Mouse (Mus musculus): ENCODE results near the gene Utp20. TPM values are rescaled to one million over a fixed set of nuclear protein-coding genes. Genes with fewer than 3 reads are reported as not detected.
"Not testable (repeated sequence)": the region's sequence is repeated elsewhere in the genome, so short reads cannot be mapped to it uniquely, and the experiment has no call there.

Gene Utp20
- polyA plus RNA-seq, 1 experiment from 2014 or later, result 13.0 TPM

- not testable (repeated sequence) for H3K27ac ChIP-seq; H3K4me1 ChIP-seq; ATAC-seq (ENCODE audit: insufficient number of reproducible peaks, low FRiP score, low TSS enrichment, low read depth); H3K27me3 ChIP-seq; H3K9me3 ChIP-seq
- Histone ChIP-seq H3K36me3 (peaks cover 25% of the 10 kb centered on the region), H3K9ac (peak overlapping the region; percentile 20; the same call in 1 of the 2 replicates), H3K4me2 (peak overlapping the region; percentile 76), H3K4me3 (peak overlapping the region; percentile 94)
- whole genome bisulfite sequencing, result 4% methylated on average over 6 of the region's 6 CpGs
These were observed 323 bp upstream of the Utp20 start for GRCm38 (mm10) chr10:88826947-88827306.

- Histone ChIP-seq H3K4me3 (no peak overlapping the region), H3K27me3 (no peaks in the 10 kb centered on the region), H3K9me3 (no peaks in the 10 kb centered on the region), H3K4me1 (no peaks in the 10 kb centered on the region), H3K4me2 (no peak overlapping the region), H3K27ac (no peak overlapping the region), H3K36me3 (peaks cover 78% of the 10 kb centered on the region), H3K9ac (no peak overlapping the region)
- no peak for ATAC-seq (ENCODE audit: insufficient number of reproducible peaks, low FRiP score, low TSS enrichment, low read depth)
- 93% methylated on average over 5 of the region's 5 CpGs for WGBS
These were observed 9.3 kb downstream of the Utp20 start for GRCm38 (mm10) chr10:88817335-88817734.

DNA sequence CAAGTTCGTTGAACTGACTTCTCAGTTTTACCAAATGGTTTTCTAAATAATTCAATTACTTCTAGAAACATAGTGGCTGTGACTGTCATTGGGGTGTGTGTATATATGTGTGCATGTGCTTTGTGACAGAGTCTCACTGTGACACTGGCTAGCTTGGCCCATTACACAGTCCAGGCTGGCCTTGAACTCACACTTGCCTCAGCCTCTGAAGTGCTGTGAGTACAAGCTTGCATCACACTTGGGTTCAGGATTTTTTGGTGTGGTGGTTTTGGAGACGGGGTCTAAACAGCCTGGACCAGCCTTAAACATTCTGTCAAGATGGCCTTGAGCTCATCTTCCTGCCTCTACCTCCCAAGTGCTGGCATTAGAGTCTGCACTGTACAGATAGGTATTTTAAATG is 11.3 kb downstream of the Utp20 start:
- peaks cover 81% of the 10 kb centered on the region for H3K36me3 ChIP-seq
- WGBS, result 76% methylated on average over 2 of the region's 2 CpGs
- no peak overlapping the region for H3K4me2 ChIP-seq
- H3K4me3 ChIP-seq, result no peak overlapping the region
- ATAC-seq (ENCODE audit: insufficient number of reproducible peaks, low FRiP score, low TSS enrichment, low read depth), result no peak
- no peak overlapping the region for H3K27ac ChIP-seq
- no peaks in the 10 kb centered on the region for H3K27me3 ChIP-seq
- H3K4me1 ChIP-seq, result no peaks in the 10 kb centered on the region
- H3K9ac ChIP-seq, result no peak overlapping the region
- no peaks in the 10 kb centered on the region for H3K9me3 ChIP-seq

DNA sequence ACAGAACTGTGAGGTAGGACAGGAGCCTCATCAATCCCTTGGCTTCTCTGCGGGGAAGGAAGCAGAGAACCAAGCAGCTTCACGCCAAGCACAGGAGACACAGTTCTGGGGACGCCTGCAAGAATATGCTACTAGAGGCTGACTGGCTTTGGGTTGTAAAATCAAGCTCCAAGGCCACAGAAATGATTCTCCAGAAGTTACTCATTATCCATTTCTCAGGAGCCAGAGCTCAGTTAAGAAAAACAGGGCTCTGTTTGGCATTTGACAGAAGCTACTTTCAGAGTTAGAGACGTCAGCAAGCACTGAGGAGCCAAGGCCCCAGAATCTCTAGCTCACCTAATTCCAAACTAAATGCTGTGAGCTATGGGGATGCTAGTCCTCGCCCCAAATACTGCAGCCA is 14.9 kb downstream of the Utp20 start:
- Histone ChIP-seq H3K4me2 (no peak overlapping the region), H3K4me1 (no peaks in the 10 kb centered on the region), H3K27ac (no peak overlapping the region), H3K27me3 (no peaks in the 10 kb centered on the region), H3K36me3 (peaks cover 86% of the 10 kb centered on the region), H3K9me3 (no peaks in the 10 kb centered on the region), H3K9ac (no peak overlapping the region), H3K4me3 (no peak overlapping the region)
- ATAC-seq (ENCODE audit: insufficient number of reproducible peaks, low FRiP score, low TSS enrichment, low read depth), result no peak
- 90% methylated on average over 5 of the region's 5 CpGs for WGBS

DNA sequence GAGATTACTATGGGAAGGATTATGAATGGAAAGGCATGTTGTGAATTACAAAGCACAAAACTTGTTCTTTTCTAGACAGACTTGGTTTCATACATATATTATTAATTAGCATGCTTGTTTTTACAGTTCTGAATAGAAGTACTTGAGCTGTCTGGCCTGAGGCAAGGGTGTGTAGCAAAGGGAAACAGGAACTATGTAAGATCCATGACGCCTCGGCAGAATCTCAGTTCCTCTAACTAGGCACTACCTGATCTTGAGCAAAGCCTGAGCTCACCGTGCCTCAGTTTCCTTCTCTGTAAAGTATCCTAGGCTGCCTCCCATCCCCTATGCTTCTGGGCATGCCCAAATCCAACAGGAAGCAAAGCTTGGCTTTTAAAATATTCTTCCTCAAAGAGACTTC is 24.4 kb downstream of the Utp20 start:
- Histone ChIP-seq H3K4me3 (no peak overlapping the region), H3K9ac (no peak overlapping the region), H3K27me3 (no peaks in the 10 kb centered on the region), H3K4me1 (no peaks in the 10 kb centered on the region), H3K27ac (no peak overlapping the region), H3K9me3 (no peaks in the 10 kb centered on the region), H3K4me2 (no peak overlapping the region), H3K36me3 (peaks cover 63% of the 10 kb centered on the region)
- ATAC-seq (ENCODE audit: insufficient number of reproducible peaks, low FRiP score, low TSS enrichment, low read depth), result no peak
- WGBS, result 75% methylated on average over 3 of the region's 3 CpGs

DNA sequence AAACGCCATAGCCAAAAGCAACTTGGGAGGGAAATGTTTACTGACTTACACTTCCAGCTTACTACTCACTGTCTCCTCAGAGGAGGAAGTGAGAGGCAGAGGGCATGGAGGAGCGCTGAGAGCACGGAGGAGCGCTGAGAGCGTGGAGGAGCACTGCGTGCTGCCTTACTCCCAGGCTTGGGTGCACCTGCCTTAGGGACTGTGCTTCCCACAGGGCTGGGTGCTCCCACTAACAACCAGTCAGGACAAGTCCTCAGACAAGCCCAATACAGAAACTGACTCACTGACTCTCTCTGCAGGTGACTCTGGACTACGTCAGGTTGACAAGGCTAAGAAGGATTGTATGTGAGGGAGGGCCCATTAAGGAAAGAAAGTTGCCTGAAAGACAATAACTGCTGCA is 27.2 kb downstream of the Utp20 start:
- ATAC-seq (ENCODE audit: insufficient number of reproducible peaks, low FRiP score, low TSS enrichment, low read depth), result no peak
- Histone ChIP-seq H3K27ac (no peak overlapping the region), H3K9ac (no peak overlapping the region), H3K4me2 (no peak overlapping the region), H3K4me1 (no peaks in the 10 kb centered on the region), H3K36me3 (peaks cover 64% of the 10 kb centered on the region), H3K9me3 (no peaks in the 10 kb centered on the region), H3K27me3 (no peaks in the 10 kb centered on the region), H3K4me3 (no peak overlapping the region)
- 85% methylated on average over 7 of the region's 7 CpGs for WGBS

DNA sequence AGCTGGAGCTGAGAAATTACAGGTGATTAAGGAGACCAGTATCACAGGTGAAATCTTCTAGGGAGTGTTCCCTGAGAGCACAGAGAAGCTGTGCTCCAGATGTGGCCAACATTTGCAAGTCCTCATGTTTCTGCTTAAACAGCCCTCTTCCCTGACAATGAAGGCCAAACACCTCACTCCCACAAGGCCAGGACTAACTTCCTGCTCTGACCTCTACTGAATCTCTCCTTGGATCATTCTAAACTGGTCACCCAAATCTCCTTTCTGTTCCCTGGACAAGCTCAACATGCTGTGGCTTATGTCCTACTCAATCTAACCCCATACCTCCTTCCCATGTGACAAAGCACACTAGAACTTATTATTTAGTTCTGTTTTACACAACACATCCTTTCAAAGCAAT is 29.2 kb downstream of the Utp20 start:
- ATAC-seq (ENCODE audit: insufficient number of reproducible peaks, low FRiP score, low TSS enrichment, low read depth), result no peak
- Histone ChIP-seq H3K27ac (no peak overlapping the region), H3K27me3 (no peaks in the 10 kb centered on the region), H3K4me1 (no peaks in the 10 kb centered on the region), H3K36me3 (peaks cover 66% of the 10 kb centered on the region), H3K4me2 (no peak overlapping the region), H3K4me3 (no peak overlapping the region), H3K9ac (no peak overlapping the region), H3K9me3 (no peaks in the 10 kb centered on the region)

DNA sequence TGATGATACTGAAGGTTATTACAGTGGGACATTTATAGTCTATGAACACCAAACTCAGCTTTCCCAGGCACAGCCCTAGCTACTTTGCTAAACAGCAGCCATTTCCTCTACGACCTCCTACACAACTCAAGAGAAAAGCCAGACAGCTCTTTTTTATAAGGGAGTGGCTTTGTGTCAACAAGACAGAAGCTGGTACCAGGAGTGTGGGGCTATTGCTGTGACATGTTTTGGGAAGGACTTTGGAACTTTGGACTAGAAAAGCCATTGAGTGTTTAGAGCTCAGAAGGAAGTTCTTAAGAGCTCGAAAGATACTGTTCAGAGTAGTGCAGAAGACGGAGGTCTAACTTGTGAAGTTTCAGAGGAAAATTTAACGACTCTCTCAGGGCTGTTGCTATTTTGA is 29.7 kb downstream of the Utp20 start:
- Histone ChIP-seq H3K27ac (no peak overlapping the region), H3K4me2 (no peak overlapping the region), H3K27me3 (no peaks in the 10 kb centered on the region), H3K36me3 (peaks cover 72% of the 10 kb centered on the region), H3K4me3 (no peak overlapping the region), H3K4me1 (no peaks in the 10 kb centered on the region), H3K9ac (no peak overlapping the region), H3K9me3 (no peaks in the 10 kb centered on the region)
- ATAC-seq (ENCODE audit: insufficient number of reproducible peaks, low FRiP score, low TSS enrichment, low read depth), result no peak
- WGBS, result 84% methylated on average over 4 of the region's 4 CpGs

GRCm38 (mm10) chr10:88795226-88795625 is 31.4 kb downstream of the Utp20 start:
- Histone ChIP-seq H3K27me3 (no peaks in the 10 kb centered on the region), H3K36me3 (peaks cover 74% of the 10 kb centered on the region)
- WGBS, result 88% methylated on average over 7 of the region's 7 CpGs

DNA sequence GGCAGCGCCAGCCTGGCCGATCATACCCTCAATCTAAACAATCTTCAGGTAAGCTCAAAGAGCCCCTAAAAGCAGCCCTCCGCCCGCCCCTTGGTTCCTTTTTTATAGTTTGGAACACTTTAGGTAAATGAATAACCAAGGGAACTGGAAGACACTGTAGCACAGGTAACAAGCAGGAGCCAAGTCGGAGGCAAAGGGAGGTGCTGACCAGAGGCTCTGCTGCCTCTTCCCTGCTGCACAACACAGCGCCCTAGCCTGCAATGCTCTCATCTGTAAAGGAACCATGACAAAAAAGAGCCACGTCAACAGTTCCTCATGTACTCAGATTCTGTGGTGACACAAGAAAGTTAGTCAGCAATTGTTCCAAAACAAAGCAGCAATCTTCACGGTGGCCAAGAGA is 32.0 kb downstream of the Utp20 start:
- H3K27me3 ChIP-seq, result no peaks in the 10 kb centered on the region
- no peak overlapping the region for H3K4me3 ChIP-seq
- ATAC-seq (ENCODE audit: insufficient number of reproducible peaks, low FRiP score, low TSS enrichment, low read depth), result no peak
- no peaks in the 10 kb centered on the region for H3K4me1 ChIP-seq
- H3K9me3 ChIP-seq, result no peaks in the 10 kb centered on the region
- WGBS, result 90% methylated on average over 8 of the region's 8 CpGs
- peaks cover 68% of the 10 kb centered on the region for H3K36me3 ChIP-seq
- H3K9ac ChIP-seq, result no peak overlapping the region
- H3K27ac ChIP-seq, result no peak overlapping the region
- H3K4me2 ChIP-seq, result no peak overlapping the region

More at GRCm38 (mm10) chr10:88795226-88795625, 31.4 kb downstream of the Utp20 start:
- no peaks in the 10 kb centered on the region for H3K4me1 ChIP-seq
- H3K4me3 ChIP-seq, result no peak overlapping the region
- H3K4me2 ChIP-seq, result no peak overlapping the region
- H3K9me3 ChIP-seq, result no peaks in the 10 kb centered on the region
- no peak overlapping the region for H3K9ac ChIP-seq
- no peak overlapping the region for H3K27ac ChIP-seq
- no peak for ATAC-seq (ENCODE audit: insufficient number of reproducible peaks, low FRiP score, low TSS enrichment, low read depth)

DNA sequence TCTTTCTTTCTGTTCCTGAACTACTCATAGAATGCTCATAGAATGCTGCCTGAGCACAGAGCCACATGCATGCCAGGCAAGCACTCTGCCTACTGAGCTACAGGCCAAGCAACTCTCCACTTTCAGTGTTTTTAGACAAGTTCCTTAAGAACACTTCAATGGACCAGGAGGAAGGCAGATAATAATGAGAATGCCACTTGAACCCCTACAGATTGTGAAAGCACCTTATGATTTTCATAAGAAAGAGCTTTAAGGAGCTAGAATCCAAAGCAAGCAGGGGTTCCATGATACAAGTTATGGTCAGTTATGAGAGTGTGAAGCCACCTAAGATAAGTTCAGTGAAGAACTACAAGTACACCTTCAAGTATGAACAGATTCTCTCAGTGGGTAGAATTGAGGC is 32.9 kb downstream of the Utp20 start:
- no peak overlapping the region for H3K4me2 ChIP-seq
- no peak overlapping the region for H3K9ac ChIP-seq
- no peak for ATAC-seq (ENCODE audit: insufficient number of reproducible peaks, low FRiP score, low TSS enrichment, low read depth)
- H3K4me1 ChIP-seq, result no peaks in the 10 kb centered on the region
- peaks cover 63% of the 10 kb centered on the region for H3K36me3 ChIP-seq
- no peaks in the 10 kb centered on the region for H3K27me3 ChIP-seq
- H3K4me3 ChIP-seq, result no peak overlapping the region
- no peak overlapping the region for H3K27ac ChIP-seq
- no peaks in the 10 kb centered on the region for H3K9me3 ChIP-seq

DNA sequence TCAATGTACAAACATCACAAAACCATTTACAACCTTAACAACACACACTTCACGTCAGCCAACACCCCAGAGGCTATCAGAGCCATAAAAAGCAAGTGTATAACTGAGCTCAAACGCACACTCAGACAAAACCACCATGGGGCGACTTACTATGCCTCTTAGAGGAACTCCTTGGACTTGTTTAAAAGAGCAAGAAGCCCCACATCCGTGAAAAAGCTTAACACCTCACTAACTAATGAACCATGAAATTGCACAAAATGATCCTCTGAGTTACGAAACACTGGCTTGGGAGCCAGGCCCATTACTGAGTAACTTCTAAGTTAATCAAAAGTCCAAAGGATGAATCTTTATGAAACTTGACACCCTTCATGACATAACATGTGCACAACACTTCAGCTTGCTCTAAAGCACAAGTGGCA is 42.1 kb downstream of the Utp20 start:
- WGBS, result 56% methylated on average over 5 of the region's 5 CpGs
- Histone ChIP-seq H3K27me3 (no peaks in the 10 kb centered on the region), H3K9me3 (no peaks in the 10 kb centered on the region), H3K27ac (no peak overlapping the region), H3K4me2 (no peak overlapping the region), H3K36me3 (peaks cover 47% of the 10 kb centered on the region), H3K9ac (no peak overlapping the region), H3K4me3 (no peak overlapping the region), H3K4me1 (no peaks in the 10 kb centered on the region)
- ATAC-seq (ENCODE audit: insufficient number of reproducible peaks, low FRiP score, low TSS enrichment, low read depth), result no peak

- Histone ChIP-seq H3K4me2 (no peak overlapping the region), H3K4me1 (no peaks in the 10 kb centered on the region), H3K36me3 (peaks cover 46% of the 10 kb centered on the region), H3K27ac (no peak overlapping the region), H3K9ac (no peak overlapping the region), H3K4me3 (no peak overlapping the region), H3K9me3 (no peaks in the 10 kb centered on the region), H3K27me3 (no peaks in the 10 kb centered on the region)
- WGBS, result 88% methylated on average over 5 of the region's 5 CpGs
- ATAC-seq (ENCODE audit: insufficient number of reproducible peaks, low FRiP score, low TSS enrichment, low read depth), result no peak
These were observed 42.7 kb downstream of the Utp20 start for GRCm38 (mm10) chr10:88783941-88784340.

Data from limb, embryonic 15.5 days (tissue).